Mouse (Mus musculus): ENCODE measurements around the gene Adamts4. TPM values are rescaled to one million over a fixed set of nuclear protein-coding genes. Genes with fewer than 3 reads are reported as not detected.

Gene Adamts4
- polyA plus RNA-seq, 1 experiment = not detected

DNA sequence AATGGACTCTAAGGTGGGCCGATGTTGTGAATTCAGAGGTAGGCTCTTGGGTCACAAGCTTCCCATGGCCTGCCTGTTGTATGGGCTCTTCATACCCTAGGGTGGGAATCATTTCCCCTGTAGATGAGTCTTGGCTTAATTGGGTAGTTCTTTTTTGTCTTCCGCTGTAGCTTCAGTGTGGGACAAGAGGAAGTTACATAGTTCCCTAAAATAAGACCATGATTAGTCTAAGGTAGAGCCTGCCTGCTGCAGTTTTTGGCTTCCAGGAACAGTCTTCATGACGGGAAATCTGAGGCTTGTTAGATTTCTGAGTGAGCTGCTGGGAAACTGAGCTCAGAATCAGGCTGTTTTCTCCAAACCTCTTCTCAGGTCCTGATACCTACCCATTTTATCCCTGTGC is 21.9 kb downstream of the Adamts4 start:
- H3K27ac ChIP-seq (ENCODE audit: control insufficient read depth, insufficient read depth, low read depth, low read length, poor library complexity) = peak overlapping the region; percentile 85
- 25% methylated on average over 3 of the region's 3 CpGs for WGBS
- H3K4me1 ChIP-seq (ENCODE audit: control insufficient read depth, insufficient read depth, low read length) = peaks cover 2% of the 10 kb centered on the region; the same call in 1 of the 2 replicates
- no peak for TF ChIP-seq CTCF (IDR thresholded peaks at IDR 0.05; ENCODE audit: control insufficient read depth, insufficient read depth, low read length)
- no peak for TF ChIP-seq POLR2A (IDR thresholded peaks at IDR 0.05; ENCODE audit: borderline replicate concordance, control insufficient read depth, low read depth, low read length)
- peak overlapping the region; percentile 48 for H3K4me3 ChIP-seq (replicated peaks; ENCODE audit: control insufficient read depth, low read depth, low read length)

GRCm38 (mm10) chr1:171274171-171274570 is 23.9 kb downstream of the Adamts4 start:
- Histone ChIP-seq H3K4me3 (replicated peaks; ENCODE audit: control insufficient read depth, low read depth, low read length) (no peak overlapping the region), H3K27ac (ENCODE audit: control insufficient read depth, insufficient read depth, low read depth, low read length, poor library complexity) (peak overlapping the region; percentile 50), H3K4me1 (ENCODE audit: control insufficient read depth, insufficient read depth, low read length) (peaks cover 3% of the 10 kb centered on the region; the same call in 1 of the 2 replicates)
- 49% methylated on average over 12 of the region's 12 CpGs for WGBS
- no peak for TF ChIP-seq CTCF (IDR thresholded peaks at IDR 0.05; ENCODE audit: control insufficient read depth, insufficient read depth, low read length)
- no peak for TF ChIP-seq POLR2A (IDR thresholded peaks at IDR 0.05; ENCODE audit: borderline replicate concordance, control insufficient read depth, low read depth, low read length)

- 94% methylated on average over 11 of the region's 11 CpGs for WGBS
- Histone ChIP-seq H3K4me1 (ENCODE audit: control insufficient read depth, insufficient read depth, low read length) (peaks cover 3% of the 10 kb centered on the region; the same call in 1 of the 2 replicates), H3K4me3 (replicated peaks; ENCODE audit: control insufficient read depth, low read depth, low read length) (no peak overlapping the region), H3K27ac (ENCODE audit: control insufficient read depth, insufficient read depth, low read depth, low read length, poor library complexity) (no peak overlapping the region)
- TF ChIP-seq POLR2A (IDR thresholded peaks at IDR 0.05; ENCODE audit: borderline replicate concordance, control insufficient read depth, low read depth, low read length) (no peak), CTCF (IDR thresholded peaks at IDR 0.05; ENCODE audit: control insufficient read depth, insufficient read depth, low read length) (no peak)
These were observed 25.0 kb downstream of the Adamts4 start for GRCm38 (mm10) chr1:171275144-171275734.

DNA sequence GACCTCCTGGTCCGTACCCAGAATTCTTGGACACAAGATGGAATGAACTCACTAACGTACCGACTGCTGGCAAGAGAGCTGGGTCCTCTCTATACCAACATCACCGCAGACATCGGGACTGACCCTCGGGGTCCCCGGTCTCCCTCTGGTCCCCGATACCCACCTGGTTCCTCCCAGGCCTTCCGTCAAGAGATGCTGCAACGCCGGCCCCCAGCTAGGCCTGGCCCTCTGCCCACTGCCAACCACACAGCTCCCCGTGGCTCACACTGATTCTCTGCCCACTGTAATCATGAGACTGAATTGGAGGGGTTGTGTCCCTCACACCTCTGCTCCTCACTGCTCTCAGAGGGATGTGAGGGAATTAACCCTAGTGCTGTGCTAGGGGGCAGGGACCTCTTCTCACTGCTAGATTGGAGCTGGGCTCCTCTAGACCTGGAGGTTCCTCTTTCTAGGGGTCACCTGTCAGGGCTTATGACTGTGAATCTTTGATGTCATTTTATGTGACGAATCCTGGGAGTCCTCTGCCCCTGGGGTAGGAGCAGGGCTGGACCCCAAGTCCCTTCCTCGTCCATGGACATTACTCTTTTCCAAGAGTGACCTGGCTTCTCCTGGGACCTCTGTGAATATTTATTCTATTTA is 26.0 kb downstream of the Adamts4 start:
- 84% methylated on average over 14 of the region's 14 CpGs for WGBS
- H3K4me3 ChIP-seq (replicated peaks; ENCODE audit: control insufficient read depth, low read depth, low read length) = no peak overlapping the region
- TF ChIP-seq CTCF (IDR thresholded peaks at IDR 0.05; ENCODE audit: control insufficient read depth, insufficient read depth, low read length) = no peak
- no peak for TF ChIP-seq POLR2A (IDR thresholded peaks at IDR 0.05; ENCODE audit: borderline replicate concordance, control insufficient read depth, low read depth, low read length)
- peaks cover 3% of the 10 kb centered on the region; the same call in 1 of the 2 replicates for H3K4me1 ChIP-seq (ENCODE audit: control insufficient read depth, insufficient read depth, low read length)
- no peak overlapping the region for H3K27ac ChIP-seq (ENCODE audit: control insufficient read depth, insufficient read depth, low read depth, low read length, poor library complexity)

DNA sequence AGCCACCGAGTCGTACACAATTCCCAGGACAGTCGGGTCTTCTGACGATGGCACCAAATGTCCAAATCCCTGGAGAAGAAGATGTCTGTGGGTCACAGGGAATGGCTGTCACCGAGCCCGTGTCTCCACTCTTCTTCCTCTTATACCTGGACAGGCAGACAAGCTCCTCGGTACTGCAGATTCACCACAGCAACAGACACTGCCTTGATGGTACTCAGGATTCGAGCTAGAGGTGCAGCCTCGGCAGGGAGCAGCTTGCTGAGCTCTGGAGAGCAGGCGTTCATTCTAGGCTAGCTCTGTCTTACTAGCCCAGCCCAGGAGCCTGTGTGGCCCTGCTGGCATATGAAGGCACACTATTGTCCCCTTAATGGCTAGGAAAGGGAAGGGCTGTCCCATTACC is 27.5 kb downstream of the Adamts4 start:
- Histone ChIP-seq H3K4me3 (replicated peaks; ENCODE audit: control insufficient read depth, low read depth, low read length) (no peak overlapping the region), H3K27ac (ENCODE audit: control insufficient read depth, insufficient read depth, low read depth, low read length, poor library complexity) (no peak overlapping the region), H3K4me1 (ENCODE audit: control insufficient read depth, insufficient read depth, low read length) (peaks cover 1% of the 10 kb centered on the region; the same call in 1 of the 2 replicates)
- WGBS = 91% methylated on average over 10 of the region's 10 CpGs
- TF ChIP-seq CTCF (IDR thresholded peaks at IDR 0.05; ENCODE audit: control insufficient read depth, insufficient read depth, low read length) = no peak
- no peak for TF ChIP-seq POLR2A (IDR thresholded peaks at IDR 0.05; ENCODE audit: borderline replicate concordance, control insufficient read depth, low read depth, low read length)

- Histone ChIP-seq H3K27ac (ENCODE audit: control insufficient read depth, insufficient read depth, low read depth, low read length, poor library complexity) (no peak overlapping the region), H3K4me3 (replicated peaks; ENCODE audit: control insufficient read depth, low read depth, low read length) (peak overlapping the region; percentile 23), H3K4me1 (ENCODE audit: control insufficient read depth, insufficient read depth, low read length) (peaks cover 1% of the 10 kb centered on the region; the same call in 1 of the 2 replicates)
- TF ChIP-seq CTCF (IDR thresholded peaks at IDR 0.05; ENCODE audit: control insufficient read depth, insufficient read depth, low read length) = no peak
- 96% methylated on average over 8 of the region's 8 CpGs for WGBS
These were observed 28.2 kb downstream of the Adamts4 start for GRCm38 (mm10) chr1:171278436-171278835.

- 92% methylated on average over 14 of the region's 14 CpGs for WGBS
- Histone ChIP-seq H3K27ac (ENCODE audit: control insufficient read depth, insufficient read depth, low read depth, low read length, poor library complexity) (no peak overlapping the region), H3K4me3 (replicated peaks; ENCODE audit: control insufficient read depth, low read depth, low read length) (peak overlapping the region; percentile 70), H3K4me1 (ENCODE audit: control insufficient read depth, insufficient read depth, low read length) (peaks cover 1% of the 10 kb centered on the region; the same call in 1 of the 2 replicates)
- TF ChIP-seq POLR2A (IDR thresholded peaks at IDR 0.05; ENCODE audit: borderline replicate concordance, control insufficient read depth, low read depth, low read length) (no peak), CTCF (IDR thresholded peaks at IDR 0.05; ENCODE audit: control insufficient read depth, insufficient read depth, low read length) (no peak)
These were observed 28.9 kb downstream of the Adamts4 start for GRCm38 (mm10) chr1:171279012-171279705.

DNA sequence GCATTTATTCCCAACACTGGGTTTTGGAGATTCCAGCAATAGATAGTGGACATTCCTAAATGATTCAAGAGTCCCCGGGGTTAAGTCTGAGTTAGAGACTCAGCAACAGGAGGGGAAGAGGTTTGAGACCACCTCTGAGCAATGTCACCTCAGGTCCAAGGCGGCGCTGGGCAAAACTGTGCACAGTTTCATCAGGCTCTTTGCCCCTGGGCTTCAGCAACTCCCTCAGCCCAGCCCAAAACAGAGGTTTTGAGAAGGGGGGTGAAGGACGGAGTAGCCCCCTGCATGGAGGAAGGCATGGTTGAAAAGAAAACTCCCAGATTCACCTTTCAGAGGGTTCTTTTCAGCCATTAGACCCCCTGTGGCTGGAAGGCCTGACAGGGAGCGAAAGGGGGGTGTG is 29.5 kb downstream of the Adamts4 start:
- H3K27ac ChIP-seq (ENCODE audit: control insufficient read depth, insufficient read depth, low read depth, low read length, poor library complexity) = peak overlapping the region; percentile 85
- WGBS = 80% methylated on average over 5 of the region's 5 CpGs
- peaks cover 1% of the 10 kb centered on the region; the same call in 1 of the 2 replicates for H3K4me1 ChIP-seq (ENCODE audit: control insufficient read depth, insufficient read depth, low read length)
- peak overlapping the region; percentile 70 for H3K4me3 ChIP-seq (replicated peaks; ENCODE audit: control insufficient read depth, low read depth, low read length)
- TF ChIP-seq CTCF (IDR thresholded peaks at IDR 0.05; ENCODE audit: control insufficient read depth, insufficient read depth, low read length) (no peak), POLR2A (IDR thresholded peaks at IDR 0.05; ENCODE audit: borderline replicate concordance, control insufficient read depth, low read depth, low read length) (no peak)
